Mouse (Mus musculus) gastrocnemius, postnatal 25 days (tissue): Measurements from ENCODE around the gene Map2k2. TPM values are rescaled to one million over a fixed set of nuclear protein-coding genes. Genes with fewer than 3 reads are reported as not detected.
"Not testable (repeated sequence)": the region's sequence is repeated elsewhere in the genome, so short reads cannot be mapped to it uniquely, and the experiment has no call there.

Experiments used
- DNase-seq: peaks from one replicate; pipeline ENCODE4 v3.0.0; 2022
- microRNA-seq, 2 experiments: library from miRNA; unstranded; fragments of <30 nt; microRNA quantifications; one replicate each; pipeline ENCODE4 v1.2.0; 2021; ENCODE audit warnings: borderline replicate concordance in 2 of 2
- total RNA-seq, 2 experiments: library from RNA; stranded (reverse); gene quantifications; 1 replicate in 1 of 2; 2 replicates in 1 of 2; pipeline ENCODE4 v1.2.3; 2021

Map2k2 gene
- total RNA-seq, 2 experiments from 2014 or later, result 149 to 161 TPM

GRCm38 (mm10) chr10:81175936-81176465, 70.3 kb downstream of the Map2k2 start:
- no peak for DNase-seq

GRCm38 (mm10) chr10:81176466-81177271, 71.0 kb downstream of the Map2k2 start, which contains the start of gene Eef2:
Gene Eef2, plus strand, starts transcription at chr10:81176631.
- DNase-seq, result peak; percentile 97

- DNase-seq, result no peak
Measured at GRCm38 (mm10) chr10:81177491-81177925, 71.8 kb downstream of the Map2k2 start.

GRCm38 (mm10) chr10:81177958-81178712, 72.4 kb downstream of the Map2k2 start:
- DNase-seq, result no peak

- no peak for DNase-seq
Measured at GRCm38 (mm10) chr10:81178927-81179326, 73.2 kb downstream of the Map2k2 start.

GRCm38 (mm10) chr10:81179451-81180342, 74.0 kb downstream of the Map2k2 start:
- DNase-seq, result no peak

- no peak for DNase-seq
Measured at GRCm38 (mm10) chr10:81180946-81181345, 75.2 kb downstream of the Map2k2 start.

GRCm38 (mm10) chr10:81181860-81182259, 76.1 kb downstream of the Map2k2 start:
- DNase-seq, result not testable (repeated sequence)

GRCm38 (mm10) chr10:81182336-81183333, 76.9 kb downstream of the Map2k2 start, which contains the start of gene Dapk3:
Gene Dapk3, plus strand, starts transcription at chr10:81183005.
- peak; percentile 96 for DNase-seq

Small RNA genes within 50 kb of the gene (microRNA-seq; reads per million reads assigned to microRNA genes)
- gene Mir5615-1, result 0 reads per million in 2 experiments
- 0 reads per million in 2 experiments for gene Mir5615-2

Other genes starting within 250 kb of the Map2k2 start
- not detected for gene Tmprss9, start 234.1 kb upstream of the Map2k2 start, total RNA-seq
- gene Timm13, start 204.9 kb upstream of the Map2k2 start, total RNA-seq, result 100 to 1,000 TPM; 114 to 125 TPM
- gene Lmnb2, start 187.7 kb upstream of the Map2k2 start, total RNA-seq, result 1 to 10 TPM; 3.7 to 5.1 TPM
- gene Gadd45b, start 175.8 kb upstream of the Map2k2 start, total RNA-seq, result 10 to 100 TPM; 12.7 to 30.0 TPM
- gene Gng7, start 91.0 kb upstream of the Map2k2 start, total RNA-seq, result 1 to 10 TPM in 1 of 2 experiments, under 1 TPM in 1; 0.61 to 1.1 TPM
- under 1 TPM in 1 of 2 experiments, not detected in 1; 0.51 TPM for gene Diras1, start 80.3 kb upstream of the Map2k2 start, total RNA-seq
- gene Slc39a3, start 68.5 kb upstream of the Map2k2 start, total RNA-seq, result 10 to 100 TPM; 13.5 to 13.9 TPM
- 10 to 100 TPM; 82.2 to 85.2 TPM for gene Sgta, start 45.7 kb upstream of the Map2k2 start, total RNA-seq
- gene Thop1, start 35.9 kb upstream of the Map2k2 start, total RNA-seq, result 10 to 100 TPM; 18.5 to 22.9 TPM
- under 1 TPM; 0.10 to 0.83 TPM for gene Creb3l3, start 7.0 kb upstream of the Map2k2 start, total RNA-seq
- gene Zbtb7a, start 29.3 kb downstream of the Map2k2 start, total RNA-seq, result 10 to 100 TPM; 21.4 to 22.3 TPM
- gene Pias4, start 62.0 kb downstream of the Map2k2 start, total RNA-seq, result 10 to 100 TPM; 11.7 to 14.2 TPM
- 100 to 1,000 TPM; 838 to 862 TPM for gene Eef2, start 70.7 kb downstream of the Map2k2 start, total RNA-seq
- 10 to 100 TPM; 22.3 to 22.4 TPM for gene Dapk3, start 77.1 kb downstream of the Map2k2 start, total RNA-seq
- not detected for gene 4930442H23Rik, start 77.9 kb downstream of the Map2k2 start, total RNA-seq
- gene Nmrk2, start 96.1 kb downstream of the Map2k2 start, total RNA-seq, result 10 to 100 TPM; 41.1 to 57.7 TPM
- gene Atcay, start 124.9 kb downstream of the Map2k2 start, total RNA-seq, result not detected
- 1 to 10 TPM; 1.9 to 3.0 TPM for gene Zfr2, start 127.2 kb downstream of the Map2k2 start, total RNA-seq
- gene Matk, start 147.0 kb downstream of the Map2k2 start, total RNA-seq, result under 1 TPM; 0.13 to 0.23 TPM
- 10 to 100 TPM; 87.0 to 90.0 TPM for gene Mrpl54, start 161.0 kb downstream of the Map2k2 start, total RNA-seq
- 100 to 1,000 TPM; 102 to 106 TPM for gene Apba3, start 161.0 kb downstream of the Map2k2 start, total RNA-seq
- gene Tjp3, start 185.7 kb downstream of the Map2k2 start, total RNA-seq, result not detected
- 10 to 100 TPM; 20.3 to 20.6 TPM for gene Pip5k1c, start 187.0 kb downstream of the Map2k2 start, total RNA-seq
- gene Cactin, start 215.2 kb downstream of the Map2k2 start, total RNA-seq, result 1 to 10 TPM; 7.9 to 8.3 TPM
- gene Tbxa2r, start 222.8 kb downstream of the Map2k2 start, total RNA-seq, result under 1 TPM; 0.83 to 1.00 TPM
- gene Gipc3, start 237.4 kb downstream of the Map2k2 start, total RNA-seq, result 1 to 10 TPM; 1.0 to 1.3 TPM
- 10 to 100 TPM; 22.9 to 29.6 TPM for gene Hmg20b, start 244.6 kb downstream of the Map2k2 start, total RNA-seq